Mouse (Mus musculus): ENCODE data around the gene Slc11a1.
A peak's percentile ranks its signal among the peaks of the same experiment; 100 is the strongest.

Slc11a1 gene

DNA sequence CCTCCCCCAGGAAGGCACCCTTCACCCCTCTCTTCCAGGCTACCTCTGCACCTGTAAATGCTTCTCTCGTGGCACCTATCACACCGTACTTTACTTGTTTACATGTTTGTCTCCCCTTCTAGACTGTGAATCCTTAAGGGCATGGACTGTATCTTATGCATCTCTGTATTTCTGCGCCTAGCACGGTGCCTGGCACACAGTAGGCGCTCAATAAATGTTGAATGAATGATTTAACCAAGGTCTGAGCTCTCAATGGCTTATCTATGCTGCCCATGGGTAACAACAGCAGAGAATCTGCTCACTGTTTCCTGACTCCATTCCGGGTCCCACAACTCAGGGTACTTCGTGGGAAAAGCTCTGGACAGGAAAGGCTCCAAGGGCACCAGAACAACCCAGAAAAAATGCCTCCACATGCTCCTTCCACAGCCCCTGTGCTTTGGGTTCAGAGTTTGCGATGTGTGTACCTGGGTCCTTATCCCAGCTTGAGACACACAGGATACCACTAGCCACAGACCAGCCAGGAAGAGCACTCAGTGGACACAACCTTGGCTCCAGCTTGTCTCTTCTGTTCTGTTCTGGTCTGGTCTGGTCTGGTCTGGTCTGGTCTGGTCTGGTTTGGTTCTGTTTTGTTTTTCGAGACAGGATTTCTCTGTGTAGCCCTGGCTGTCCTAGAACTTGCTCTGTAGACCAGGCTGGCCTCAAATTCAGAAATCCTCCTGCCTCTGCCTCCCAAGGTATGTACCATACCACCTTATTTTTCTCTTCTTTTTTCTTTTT, 21.4 kb upstream of the Slc11a1 start:
- DNase-seq: no peak

DNA sequence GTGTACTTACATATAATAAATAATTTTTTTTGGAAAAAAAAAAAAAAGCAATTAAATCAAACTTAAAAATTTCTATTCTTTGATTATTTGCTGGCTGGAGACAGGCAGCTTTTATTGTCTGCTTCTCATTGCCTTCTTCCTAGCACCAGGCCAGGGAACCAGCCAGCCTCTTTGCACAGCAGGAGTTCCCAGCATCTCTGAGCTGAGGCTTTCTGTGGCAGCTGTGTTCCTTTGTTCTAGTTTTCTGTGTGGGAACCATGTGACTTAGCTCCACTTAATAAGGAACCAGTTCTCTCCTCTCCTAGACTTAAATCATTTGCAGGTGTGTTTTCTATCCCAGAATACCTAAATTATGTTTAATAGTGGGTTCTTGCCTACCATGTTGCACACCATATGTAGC, 17.5 kb upstream of the Slc11a1 start:
- DNase-seq: no peak

DNA sequence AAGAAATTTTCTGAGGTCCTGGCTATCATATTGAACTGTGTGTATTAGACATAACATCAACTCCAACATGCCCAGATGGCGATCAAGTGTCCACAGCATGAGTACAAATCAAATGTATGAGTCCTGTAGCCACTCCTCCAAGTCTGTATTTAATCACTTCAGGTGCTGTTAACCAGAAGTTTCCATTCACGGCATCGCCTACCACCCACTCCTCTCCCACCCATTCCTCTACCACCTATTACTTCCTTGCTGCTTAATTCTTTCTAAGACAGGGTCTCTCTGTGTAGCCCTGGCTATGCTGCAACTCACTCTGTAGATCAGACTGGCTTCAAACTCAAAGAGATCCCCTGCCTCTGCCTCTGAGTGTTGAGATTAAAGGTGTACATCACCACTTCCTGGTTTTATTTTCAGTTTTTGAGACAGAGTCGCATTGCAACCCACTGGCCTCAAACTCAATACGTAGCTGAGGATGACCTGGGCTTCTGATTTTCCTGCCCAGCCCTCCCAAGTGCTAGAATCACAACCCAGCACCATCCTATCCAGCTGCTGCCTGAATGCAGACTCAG, 15.0 kb upstream of the Slc11a1 start:
- DNase-seq: no peak

DNA sequence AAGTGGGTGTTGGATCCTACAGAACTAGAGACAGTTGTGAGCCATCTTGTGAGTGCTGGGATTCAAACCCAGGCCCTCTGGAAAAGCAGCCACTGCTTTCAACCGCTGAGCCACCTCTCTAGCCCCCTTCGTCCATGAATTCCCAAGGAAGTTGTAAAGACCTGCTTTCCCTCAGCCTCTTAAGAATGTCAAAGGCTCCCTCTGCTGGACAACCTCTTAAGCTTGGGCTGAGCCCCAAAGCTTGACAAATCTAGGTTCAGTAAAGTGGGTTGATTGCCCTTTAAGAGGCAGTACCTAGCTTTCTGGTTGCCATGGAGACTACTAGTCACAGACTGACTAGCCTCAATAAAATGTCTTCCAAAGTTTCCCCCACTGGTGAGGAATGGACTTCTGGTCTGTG, 13.2 kb upstream of the Slc11a1 start, which contains the start of gene Catip:
Gene Catip, plus strand, starts transcription at position 297 of the 400 bp plus-strand sequence.
- DNase-seq: peak; percentile 62

DNA sequence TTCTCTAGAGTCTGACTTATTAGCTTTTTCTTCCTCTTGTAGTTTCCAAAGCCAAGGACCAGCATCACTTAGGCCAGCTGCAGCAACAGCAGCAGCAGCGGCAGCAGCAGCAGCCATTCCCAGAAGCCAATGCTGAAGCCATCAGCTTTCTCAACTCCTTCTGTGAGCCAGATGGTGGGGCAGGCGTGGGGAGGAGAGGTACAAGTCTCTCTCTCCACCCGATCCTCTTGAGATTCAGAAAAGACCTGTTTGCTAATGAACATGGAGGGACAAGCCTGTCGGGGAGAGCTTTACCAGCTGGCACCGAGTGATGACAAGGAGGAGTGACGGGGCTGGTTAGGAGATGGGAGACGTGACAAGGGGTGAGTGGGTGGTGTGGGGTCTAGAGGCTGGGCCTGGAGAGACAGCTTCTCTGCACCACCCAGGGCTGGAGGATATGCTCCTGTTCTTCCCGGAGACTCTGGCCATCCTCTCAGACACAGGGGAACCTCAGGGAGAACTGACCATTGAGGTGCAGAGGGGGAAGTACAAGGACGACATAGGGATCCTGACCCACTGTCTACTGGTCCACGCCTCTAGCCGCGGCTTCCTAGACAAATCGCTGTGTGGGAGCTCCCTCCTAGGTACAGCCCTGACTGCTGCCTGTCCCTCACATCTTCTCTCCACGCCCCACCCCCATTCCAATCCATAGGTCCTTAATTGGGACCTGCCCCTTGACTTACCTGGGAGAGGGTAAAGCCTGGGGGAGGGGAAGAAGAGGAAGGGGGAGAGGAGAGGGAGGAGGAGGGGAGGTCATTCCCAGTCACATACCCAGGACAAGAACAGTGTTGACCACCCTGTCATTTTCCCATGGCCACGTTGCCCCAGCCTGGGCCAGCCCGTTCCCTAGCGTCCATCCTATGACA, 12.4 kb upstream of the Slc11a1 start:
- no peak for DNase-seq

DNA sequence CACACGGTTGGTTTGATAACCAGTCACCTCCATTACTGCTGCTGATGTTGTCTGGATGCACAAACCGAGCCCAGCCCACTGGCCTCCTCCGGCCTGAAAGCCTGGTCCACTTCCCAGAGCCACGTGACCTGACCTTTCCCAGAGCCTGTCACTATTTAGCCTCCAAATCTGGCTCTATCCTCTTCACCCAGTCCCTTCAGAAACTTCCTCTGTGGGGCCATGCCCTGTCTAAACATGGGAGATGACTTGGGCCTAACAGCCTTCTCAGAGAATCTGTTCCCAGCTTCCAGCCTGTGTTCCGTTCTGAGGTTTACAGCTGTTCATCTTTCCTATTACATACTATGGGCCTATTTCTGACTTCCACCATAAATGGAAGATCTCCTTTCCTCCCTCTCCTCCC, 11.6 kb upstream of the Slc11a1 start:
- DNase-seq: no peak

DNA sequence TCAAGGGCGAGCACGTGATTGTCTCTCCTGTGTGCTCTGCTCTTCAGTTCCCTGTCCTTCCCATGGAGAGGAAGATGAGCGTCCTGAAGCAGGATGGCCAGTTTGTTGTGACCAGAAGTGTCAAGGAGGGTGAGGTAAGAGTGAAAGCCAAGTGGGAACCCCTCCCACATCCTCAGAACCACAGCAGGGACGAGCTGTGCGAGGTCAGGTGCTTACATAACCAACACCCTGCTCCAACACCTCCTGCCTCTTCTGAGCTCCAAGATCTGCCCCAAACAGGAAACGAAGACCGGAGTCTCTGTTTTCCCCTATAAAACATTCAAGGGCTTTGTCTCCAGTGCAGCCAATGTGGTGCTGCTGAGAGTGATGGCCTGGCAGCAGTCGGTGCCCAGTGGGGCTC, 10.7 kb upstream of the Slc11a1 start:
- DNase-seq: no peak

DNA sequence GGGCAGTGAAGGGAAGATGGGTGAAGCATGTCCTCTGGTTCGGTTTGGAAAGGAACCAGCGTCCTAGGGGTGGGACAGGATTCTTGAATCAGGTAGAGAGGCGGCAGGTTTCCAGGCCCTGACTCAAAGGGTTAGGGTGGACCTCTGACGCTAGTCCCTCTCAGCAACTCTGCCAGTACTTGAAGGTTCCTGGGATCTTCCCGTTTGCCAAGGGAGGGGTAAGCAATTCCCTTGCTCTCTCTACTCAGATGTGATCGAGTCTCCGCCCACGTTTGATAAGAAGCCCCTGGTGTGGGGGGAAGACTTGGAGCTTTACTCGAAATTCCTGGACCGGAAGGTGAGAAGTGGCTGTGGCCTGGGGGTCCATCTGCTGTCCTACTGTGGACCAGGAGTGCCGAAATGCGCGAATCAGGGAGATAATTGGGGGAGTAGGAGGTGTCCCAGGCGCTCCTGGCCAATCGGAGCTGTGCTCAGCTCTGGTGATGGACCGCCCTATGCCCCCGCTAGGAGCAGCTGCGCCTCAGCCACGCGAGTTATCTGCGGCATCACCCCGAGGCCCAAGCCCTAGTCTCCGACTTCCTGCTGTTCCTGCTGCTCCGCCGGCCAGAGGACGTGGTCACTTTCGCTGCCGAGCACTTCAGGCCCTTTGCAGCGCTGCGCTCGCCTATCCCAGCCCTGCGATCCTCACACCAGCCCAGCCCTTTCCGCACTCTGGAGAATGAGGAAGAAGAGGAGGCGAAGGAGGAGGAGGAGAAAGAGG, 6.9 kb upstream of the Slc11a1 start:
- peak; percentile 31 for DNase-seq

DNA sequence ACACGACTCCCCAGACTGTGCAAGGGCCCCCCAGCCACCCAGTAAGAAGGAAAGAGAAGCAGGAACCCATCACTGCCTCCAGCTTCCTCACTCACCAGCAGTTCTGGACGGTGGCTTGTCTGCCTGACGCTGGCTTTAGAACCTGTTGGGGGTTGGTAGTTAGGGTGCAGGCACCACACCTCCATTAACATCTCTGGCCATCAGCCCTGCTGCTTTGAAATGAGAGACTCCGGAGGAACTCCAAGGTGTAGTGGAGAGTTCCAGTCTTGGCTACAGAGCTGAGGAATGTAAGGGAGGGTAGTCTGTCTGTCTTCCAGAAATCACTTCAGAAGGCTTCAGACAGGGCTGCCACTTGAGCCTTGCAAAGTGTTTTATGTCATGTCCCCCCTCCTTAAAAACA, 5.0 kb upstream of the Slc11a1 start:
- DNase-seq: no peak

DNA sequence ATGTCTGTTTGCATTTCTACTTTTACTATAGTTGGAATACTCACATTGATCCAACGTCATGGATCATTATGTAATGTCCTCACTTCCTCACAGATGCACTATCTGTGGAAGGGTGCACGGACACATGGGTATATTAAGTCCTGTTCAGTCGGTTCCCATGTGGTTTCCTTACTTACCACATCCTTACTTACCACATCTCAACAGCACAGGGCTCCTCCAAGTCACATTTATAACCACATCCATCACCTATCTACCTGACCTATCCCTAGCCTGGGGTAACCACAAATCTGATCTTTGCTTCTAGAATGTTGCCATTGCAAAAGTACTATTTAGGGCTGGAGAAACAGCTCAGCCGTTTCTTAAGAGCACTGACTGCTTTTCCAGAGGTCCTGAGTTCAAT, 1.6 kb upstream of the Slc11a1 start:
- no peak for DNase-seq

DNA sequence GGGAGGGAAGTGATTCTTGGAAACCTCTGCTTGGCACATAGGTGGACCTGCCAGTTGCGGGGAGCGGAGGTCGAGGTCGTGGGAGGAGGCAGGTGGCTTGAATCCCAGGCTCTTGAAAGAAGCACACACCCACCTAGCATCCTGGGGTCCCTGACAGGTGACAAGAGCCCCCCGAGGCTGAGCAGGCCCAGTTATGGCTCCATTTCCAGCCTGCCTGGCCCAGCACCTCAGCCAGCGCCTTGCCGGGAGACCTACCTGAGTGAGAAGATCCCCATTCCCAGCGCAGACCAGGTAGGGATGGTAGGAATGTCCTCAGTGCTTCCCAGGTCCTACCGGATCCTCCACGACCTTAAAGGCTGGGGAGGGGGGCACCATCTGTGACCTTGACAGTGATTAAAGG, 566 bp downstream of the Slc11a1 start:
- DNase-seq: no peak

DNA sequence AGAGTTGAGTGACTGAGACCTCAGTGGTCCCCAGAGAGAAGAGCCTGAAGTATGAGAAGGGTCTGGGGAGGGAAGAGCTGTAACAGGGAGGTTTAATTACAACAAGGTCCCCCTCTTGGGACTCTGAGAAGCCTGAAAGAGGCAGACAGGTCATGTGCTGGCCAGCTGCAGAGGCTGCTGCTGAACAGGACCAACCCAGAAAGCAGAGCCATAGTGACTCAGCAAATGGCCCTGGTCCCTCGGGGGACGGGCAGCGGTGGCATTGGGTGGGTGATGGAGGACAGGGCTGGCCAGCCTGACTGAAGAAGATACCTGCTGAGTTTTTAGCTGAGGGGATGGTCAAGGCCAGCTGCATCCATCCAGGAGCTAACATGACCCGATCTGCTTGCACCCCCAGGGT, 1.4 kb downstream of the Slc11a1 start:
- DNase-seq: no peak

DNA sequence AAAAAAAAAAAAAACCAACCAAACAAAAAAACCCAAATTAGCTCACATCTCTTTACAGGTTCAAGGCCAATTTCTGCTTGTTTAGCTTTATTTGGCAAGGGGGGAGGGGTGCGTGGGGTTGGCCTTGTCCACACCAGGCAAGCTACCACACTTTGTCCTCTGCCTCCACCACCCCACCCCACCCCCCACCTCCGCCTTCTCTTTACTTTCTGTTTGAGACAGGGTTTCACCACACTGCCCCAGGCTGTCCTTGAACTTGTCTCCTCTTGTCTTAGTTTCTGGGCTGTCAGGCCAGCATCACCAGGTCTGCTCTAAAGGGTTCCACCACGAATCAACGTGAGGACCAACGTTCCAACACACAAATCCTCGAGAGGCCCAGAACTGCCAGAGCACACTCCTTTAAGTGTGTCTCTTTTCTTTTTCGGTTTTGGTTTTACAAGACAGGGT, 4.1 kb downstream of the Slc11a1 start:
- no peak for DNase-seq

DNA sequence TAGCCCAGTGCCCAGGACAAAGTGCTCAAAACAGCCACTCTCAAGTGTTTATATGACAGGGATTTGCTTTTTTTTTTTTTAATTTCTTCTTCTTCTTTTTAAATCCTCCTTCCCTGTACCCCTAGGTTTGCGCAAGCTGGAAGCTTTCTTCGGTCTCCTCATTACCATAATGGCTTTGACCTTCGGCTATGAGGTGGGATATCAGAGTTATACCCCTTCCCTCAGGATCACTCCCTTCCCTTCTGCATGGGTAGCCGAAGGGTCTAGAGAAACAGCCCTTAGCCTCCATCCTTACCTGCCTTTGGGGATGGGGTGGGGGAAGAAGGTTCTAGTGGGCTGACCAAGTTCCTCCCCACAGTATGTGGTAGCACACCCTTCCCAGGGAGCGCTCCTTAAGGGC, 5.5 kb downstream of the Slc11a1 start:
- DNase-seq: no peak

DNA sequence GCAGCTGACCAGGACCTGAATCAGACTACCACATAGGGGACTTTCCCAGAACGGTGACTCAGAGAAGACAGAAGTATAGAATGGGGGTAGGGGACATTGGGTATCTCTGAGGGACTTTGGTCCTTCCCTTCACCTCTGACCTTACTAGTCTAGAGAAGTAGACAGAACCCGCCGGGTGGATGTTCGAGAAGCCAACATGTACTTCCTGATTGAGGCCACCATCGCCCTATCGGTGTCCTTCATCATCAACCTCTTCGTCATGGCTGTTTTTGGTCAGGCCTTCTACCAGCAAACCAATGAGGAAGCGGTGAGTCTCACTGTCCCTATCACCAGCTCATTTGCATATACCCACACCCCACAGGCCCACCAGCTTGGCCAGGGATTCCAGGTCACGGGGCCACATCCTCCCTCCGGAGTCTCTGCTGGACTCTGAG, 6.6 kb downstream of the Slc11a1 start:
- no peak for DNase-seq

DNA sequence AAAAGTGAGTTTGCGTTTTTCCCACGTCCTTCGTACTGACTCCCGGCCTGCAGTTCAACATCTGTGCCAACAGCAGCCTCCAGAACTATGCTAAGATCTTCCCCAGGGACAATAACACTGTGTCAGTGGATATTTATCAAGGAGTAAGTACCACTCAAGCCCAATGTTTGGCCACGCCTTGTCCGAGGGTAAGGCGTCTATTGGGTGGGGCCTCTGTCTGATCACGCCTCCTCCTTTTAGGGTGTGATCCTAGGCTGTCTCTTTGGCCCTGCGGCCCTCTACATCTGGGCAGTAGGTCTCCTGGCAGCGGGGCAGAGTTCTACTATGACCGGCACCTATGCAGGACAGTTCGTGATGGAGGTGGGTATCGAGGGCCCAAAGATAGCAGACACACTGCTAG, 8.4 kb downstream of the Slc11a1 start:
- DNase-seq: no peak

DNA sequence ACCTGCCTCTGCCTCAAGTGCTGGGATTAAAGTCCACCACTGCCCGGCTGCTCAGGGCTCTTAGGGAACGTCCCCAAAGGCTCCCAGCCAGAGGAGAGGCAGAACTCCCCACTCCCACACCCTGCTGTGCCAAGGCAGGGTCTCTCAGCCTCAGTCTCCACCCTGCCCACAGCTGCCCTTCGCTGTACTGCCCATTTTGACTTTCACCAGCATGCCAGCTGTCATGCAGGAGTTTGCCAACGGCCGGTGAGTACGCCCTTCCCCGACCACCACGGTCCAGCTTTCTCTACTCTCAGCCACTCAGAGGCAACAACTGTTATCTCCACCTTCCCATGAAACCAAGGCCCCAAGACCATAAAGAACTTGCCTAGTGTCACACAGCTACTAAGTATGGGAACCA, 9.5 kb downstream of the Slc11a1 start:
- peak; percentile 42 for DNase-seq

DNA sequence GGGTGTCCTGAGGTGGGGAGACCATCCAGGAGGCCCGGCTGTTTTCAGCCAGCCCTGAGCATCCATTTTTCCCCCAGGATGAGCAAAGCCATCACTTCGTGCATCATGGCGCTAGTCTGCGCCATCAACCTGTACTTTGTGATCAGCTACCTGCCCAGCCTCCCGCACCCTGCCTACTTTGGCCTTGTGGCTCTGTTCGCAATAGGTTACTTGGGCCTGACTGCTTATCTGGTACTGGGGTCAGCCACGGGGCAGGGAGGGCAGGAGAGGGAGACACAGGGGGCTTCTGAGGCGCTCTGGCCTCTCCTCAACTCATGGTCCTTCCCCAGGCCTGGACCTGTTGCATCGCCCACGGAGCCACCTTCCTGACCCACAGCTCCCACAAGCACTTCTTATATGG, 10.1 kb downstream of the Slc11a1 start:
- peak; percentile 50 for DNase-seq

DNA sequence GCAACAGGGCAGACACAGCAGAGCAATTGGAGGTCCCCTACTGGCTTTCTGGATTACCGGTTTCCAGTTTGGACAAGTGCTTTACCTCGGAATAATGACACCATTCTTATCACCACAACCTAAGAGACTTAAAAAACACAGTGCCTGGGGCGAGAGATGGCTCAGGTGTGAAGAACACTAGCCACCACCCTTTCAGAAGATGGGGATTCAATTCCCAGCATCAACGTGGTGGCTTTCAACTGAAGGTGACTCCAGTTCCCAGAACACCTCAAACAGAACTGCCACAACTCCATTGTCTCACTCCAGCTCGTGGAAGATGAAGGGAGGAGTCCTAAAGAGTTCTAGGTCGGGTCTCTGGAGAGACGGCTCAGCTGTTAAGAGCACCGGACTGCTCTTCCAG, 10.5 kb downstream of the Slc11a1 start:
- DNase-seq: no peak

DNA sequence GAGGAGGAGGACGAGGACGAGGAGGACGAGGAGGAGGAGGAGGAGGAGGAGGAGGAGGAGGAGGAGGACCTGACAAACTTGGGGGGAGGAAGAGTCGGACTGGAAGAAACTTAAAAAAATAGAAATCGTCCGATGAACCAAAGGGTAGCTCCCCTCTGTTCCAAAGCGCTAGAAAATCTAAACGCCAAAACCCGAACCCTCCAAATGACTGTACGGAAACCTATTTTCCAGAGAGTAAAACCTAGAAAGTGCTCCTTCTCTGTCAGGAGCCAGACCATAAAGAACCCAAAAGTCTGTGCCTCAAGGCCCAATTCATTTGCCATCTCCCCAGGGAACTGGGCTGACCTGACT, 11.3 kb downstream of the Slc11a1 start:
- DNase-seq: no peak

DNA sequence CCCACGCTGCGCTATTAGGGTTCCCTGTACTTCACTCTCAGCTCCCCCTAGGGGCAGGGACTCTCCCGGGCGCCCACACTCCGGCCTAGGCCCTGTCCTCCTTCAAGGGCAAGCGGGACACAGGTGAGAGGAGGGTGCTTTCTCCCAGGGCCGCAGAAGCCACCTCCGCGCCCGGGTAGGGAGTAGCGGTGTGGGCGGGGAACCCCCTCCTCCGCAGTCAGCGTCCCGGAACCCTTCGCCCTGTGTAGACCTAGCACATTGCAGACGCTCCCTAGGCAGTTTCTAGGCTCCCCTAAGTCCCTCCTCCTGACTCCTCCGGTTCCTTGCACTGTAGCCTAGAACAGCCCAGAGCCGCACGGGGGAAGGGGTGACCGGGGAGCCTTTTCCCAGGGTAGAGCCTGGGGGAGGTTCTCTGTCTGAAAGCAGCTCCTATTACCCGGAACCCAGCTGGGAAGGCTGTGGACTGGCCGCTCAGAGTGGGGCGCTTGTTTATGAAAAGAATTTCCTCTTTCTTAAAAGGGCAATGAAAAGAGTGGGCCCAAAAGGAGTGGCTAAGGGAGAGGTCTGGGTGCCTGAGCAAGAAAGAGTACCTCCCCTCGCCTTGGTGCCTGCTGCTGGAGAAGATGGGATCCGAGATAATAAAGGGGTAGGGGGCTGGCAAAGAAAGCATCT, 11.9 kb downstream of the Slc11a1 start:
- DNase-seq: peak; percentile 93

DNA sequence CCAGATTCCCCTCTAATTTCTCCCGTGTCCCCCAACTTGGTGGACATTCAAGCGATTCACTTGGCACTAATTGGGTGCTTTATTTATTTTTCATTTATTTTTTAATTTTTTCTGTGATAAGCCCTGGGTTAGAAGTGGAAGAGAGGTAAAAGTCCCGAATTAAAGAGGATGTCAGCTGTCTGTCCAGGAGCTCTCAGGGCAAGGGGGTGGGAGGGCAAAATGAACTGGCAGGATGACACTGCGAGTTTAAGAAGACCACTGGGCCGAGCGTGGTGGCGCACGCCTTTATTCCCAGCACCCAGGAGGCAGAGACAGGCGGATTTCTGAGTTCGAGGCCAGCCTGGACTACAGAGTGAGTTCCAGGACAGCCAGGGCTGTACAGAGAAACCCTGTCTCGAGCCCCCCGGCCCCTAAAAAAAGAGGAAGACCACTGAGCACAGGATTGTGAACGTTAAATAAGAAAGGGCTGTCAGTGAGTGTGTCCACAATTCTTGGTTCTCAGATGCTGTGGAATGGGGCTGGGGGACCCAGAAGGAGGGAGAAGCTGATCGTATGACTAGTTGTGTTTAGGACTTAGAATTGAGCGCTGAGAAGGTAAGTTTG, 12.5 kb downstream of the Slc11a1 start:
- peak; percentile 53 for DNase-seq

Data from cerebellum, adult 11-12 months (tissue).